Mouse (Mus musculus) midbrain, embryonic 14.5 days (tissue): ENCODE measurements around the gene AA986860. TPM values are rescaled to one million over a fixed set of nuclear protein-coding genes. Genes with fewer than 3 reads are reported as not detected.

Experiments
- ATAC-seq: fragments of 200-750 bp; cut with Nextera tagmentation; 2 replicates; pipeline ENCODE4 v1.8.0; 2017; ENCODE audit warnings: moderate number of reproducible peaks, moderate library complexity; ENCODE audit not compliant: low FRiP score, low TSS enrichment
- DNase-seq: peaks from one replicate; pipeline ENCODE4 v3.0.0-alpha.2; 2015
- H3K27ac ChIP-seq: fragments of 300-500 bp; sonication (generic); replicated peaks from 2 replicates; pipeline ENCODE4 v1.5.1; 2014; ENCODE audit warnings: mild to moderate bottlenecking, low read depth, low read length, moderate library complexity
- H3K27me3 ChIP-seq: fragments of 300-500 bp; sonication (generic); 2 replicates; pipeline ENCODE4 v1.6.1; 2014; ENCODE audit warnings: low read length, control low read depth, mixed read lengths; ENCODE audit not compliant: control insufficient read depth, insufficient read depth
- H3K36me3 ChIP-seq: fragments of 300-500 bp; sonication (generic); 2 replicates; pipeline ENCODE4 v1.6.1; 2014; ENCODE audit warnings: low read length, control low read depth; ENCODE audit not compliant: control insufficient read depth, insufficient read depth
- H3K4me1 ChIP-seq: fragments of 300-500 bp; sonication (generic); 2 replicates; pipeline ENCODE4 v1.6.1; 2014; ENCODE audit warnings: mild to moderate bottlenecking, antibody characterized with exemption, low read length, control low read depth; ENCODE audit not compliant: control insufficient read depth, insufficient read depth
- H3K4me2 ChIP-seq: fragments of 300-500 bp; sonication (generic); 2 replicates; pipeline ENCODE4 v1.6.1; 2014; ENCODE audit warnings: mild to moderate bottlenecking, low read length, moderate library complexity
- H3K4me3 ChIP-seq: fragments of 300-500 bp; sonication (generic); replicated peaks from 2 replicates; pipeline ENCODE4 v1.5.1; 2014; ENCODE audit warnings: low read depth, low read length
- H3K9ac ChIP-seq: fragments of 300-500 bp; sonication (generic); replicated peaks from 2 replicates; pipeline ENCODE4 v1.6.1; 2014; ENCODE audit warnings: mild to moderate bottlenecking, low read length, moderate library complexity
- H3K9me3 ChIP-seq: fragments of 300-500 bp; sonication (generic); 2 replicates; pipeline ENCODE4 v1.6.1; 2016; ENCODE audit warnings: low read length, control low read depth, mixed read lengths; ENCODE audit not compliant: control insufficient read depth
- WGBS: fragments of 180-500 bp; shearing (Covaris S2); extraction: QIAGEN DNeasy Blood & Tissue Kit; methylation state at CpG from one replicate; pipeline ENCODE4 v1.1.7; 2014; 5-methylcytosine and 5-hydroxymethylcytosine counted together
- polyA plus RNA-seq: library from polyadenylated mRNA; unstranded; fragments of >200 nt; fragmentation: Nextera tagmentation; extraction: Ambion mirVana; gene quantifications from 2 replicates; pipeline ENCODE4 v1.2.1, GENCODE M21; 2014

AA986860 gene
- polyA plus RNA-seq, 1 experiment from 2014 or later, result 0.18 TPM

DNA sequence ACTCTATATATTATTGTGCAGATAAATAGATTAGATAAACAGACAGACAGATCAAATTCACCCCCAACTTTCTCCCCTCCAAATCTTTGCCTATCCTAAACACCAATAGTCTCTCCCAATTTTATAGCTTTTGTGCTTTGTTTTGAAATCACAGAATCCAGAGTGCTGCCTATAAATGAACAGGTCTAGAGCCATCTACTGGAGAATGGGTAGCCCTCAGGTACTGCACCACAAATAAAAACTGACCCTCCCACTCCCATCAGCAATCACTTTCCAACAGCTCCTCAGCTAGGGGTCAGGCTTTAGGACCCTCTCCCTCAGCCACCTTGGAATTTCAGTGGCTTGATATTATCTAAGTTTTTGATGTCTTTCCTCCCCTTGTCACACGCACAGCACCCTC is 44.9 kb downstream of the AA986860 start:
- 69% methylated on average over 1 of the region's 1 CpGs for WGBS
- Histone ChIP-seq H3K9me3 (no peaks in the 10 kb centered on the region), H3K4me3 (no peak overlapping the region), H3K9ac (no peak overlapping the region), H3K27ac (no peak overlapping the region), H3K4me1 (no peaks in the 10 kb centered on the region), H3K4me2 (no peak overlapping the region), H3K27me3 (no peaks in the 10 kb centered on the region), H3K36me3 (no peaks in the 10 kb centered on the region)
- no peak for ATAC-seq
- no peak for DNase-seq

DNA sequence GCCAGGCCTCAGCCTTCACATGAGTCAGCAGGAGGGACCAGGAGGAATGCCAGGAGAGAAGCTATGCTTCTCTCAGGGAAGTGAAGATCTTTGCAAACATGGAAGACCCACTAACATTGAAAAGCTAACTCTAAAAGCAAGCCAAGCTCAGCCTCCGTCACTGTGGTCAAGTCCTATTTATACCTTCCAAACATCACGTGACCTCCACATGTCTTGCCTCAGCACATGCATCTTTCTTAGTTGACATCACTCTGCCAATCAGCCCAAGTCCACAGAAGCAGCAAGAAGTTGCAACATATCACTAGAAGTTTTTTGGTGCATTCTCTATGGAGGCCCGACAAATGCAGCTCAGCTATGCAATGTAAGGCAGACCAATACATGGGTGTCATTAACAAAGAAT is 48.1 kb downstream of the AA986860 start:
- ATAC-seq, result no peak
- Histone ChIP-seq H3K4me1 (no peaks in the 10 kb centered on the region), H3K9me3 (no peaks in the 10 kb centered on the region), H3K36me3 (no peaks in the 10 kb centered on the region), H3K4me2 (no peak overlapping the region), H3K27me3 (no peaks in the 10 kb centered on the region), H3K9ac (no peak overlapping the region), H3K4me3 (no peak overlapping the region), H3K27ac (no peak overlapping the region)
- DNase-seq, result no peak
- WGBS, result 88% methylated on average over 3 of the region's 3 CpGs

GRCm38 (mm10) chr1:130784054-130784453 is 52.3 kb downstream of the AA986860 start:
- no peak overlapping the region for H3K9ac ChIP-seq
- no peak overlapping the region for H3K4me2 ChIP-seq
- DNase-seq, result peak; percentile 57
- H3K4me1 ChIP-seq, result no peaks in the 10 kb centered on the region
- ATAC-seq, result no peak
- no peaks in the 10 kb centered on the region for H3K9me3 ChIP-seq
- no peaks in the 10 kb centered on the region for H3K27me3 ChIP-seq
- 30% methylated on average over 4 of the region's 4 CpGs for WGBS
- no peaks in the 10 kb centered on the region for H3K36me3 ChIP-seq
- H3K4me3 ChIP-seq, result no peak overlapping the region
- no peak overlapping the region for H3K27ac ChIP-seq

DNA sequence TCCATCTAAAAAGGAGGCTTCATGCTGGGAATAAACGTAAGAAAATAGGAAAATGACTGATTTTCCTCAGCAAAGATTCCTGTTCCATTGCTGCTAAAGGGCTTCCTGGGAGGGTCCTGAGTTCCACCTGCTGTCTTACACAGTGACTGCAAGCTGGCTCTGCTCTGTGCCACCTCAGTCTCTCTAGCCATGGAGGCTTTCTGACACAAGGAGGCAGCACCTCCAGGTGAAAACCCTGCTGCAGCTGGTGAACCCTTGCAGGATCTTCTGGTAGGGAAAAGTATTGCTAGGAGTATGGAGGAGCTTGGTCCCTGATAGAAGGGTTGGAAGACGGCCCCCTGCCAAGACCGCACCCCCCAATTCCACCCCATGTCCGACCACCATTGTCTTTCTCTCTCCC is 55.2 kb downstream of the AA986860 start:
- ATAC-seq (no peak), DNase-seq (no peak)
- Histone ChIP-seq H3K27ac (no peak overlapping the region), H3K36me3 (no peaks in the 10 kb centered on the region), H3K4me2 (no peak overlapping the region), H3K4me1 (no peaks in the 10 kb centered on the region), H3K9me3 (peaks cover 5% of the 10 kb centered on the region), H3K9ac (no peak overlapping the region), H3K27me3 (no peaks in the 10 kb centered on the region), H3K4me3 (no peak overlapping the region)
- 47% methylated on average over 4 of the region's 4 CpGs for WGBS

DNA sequence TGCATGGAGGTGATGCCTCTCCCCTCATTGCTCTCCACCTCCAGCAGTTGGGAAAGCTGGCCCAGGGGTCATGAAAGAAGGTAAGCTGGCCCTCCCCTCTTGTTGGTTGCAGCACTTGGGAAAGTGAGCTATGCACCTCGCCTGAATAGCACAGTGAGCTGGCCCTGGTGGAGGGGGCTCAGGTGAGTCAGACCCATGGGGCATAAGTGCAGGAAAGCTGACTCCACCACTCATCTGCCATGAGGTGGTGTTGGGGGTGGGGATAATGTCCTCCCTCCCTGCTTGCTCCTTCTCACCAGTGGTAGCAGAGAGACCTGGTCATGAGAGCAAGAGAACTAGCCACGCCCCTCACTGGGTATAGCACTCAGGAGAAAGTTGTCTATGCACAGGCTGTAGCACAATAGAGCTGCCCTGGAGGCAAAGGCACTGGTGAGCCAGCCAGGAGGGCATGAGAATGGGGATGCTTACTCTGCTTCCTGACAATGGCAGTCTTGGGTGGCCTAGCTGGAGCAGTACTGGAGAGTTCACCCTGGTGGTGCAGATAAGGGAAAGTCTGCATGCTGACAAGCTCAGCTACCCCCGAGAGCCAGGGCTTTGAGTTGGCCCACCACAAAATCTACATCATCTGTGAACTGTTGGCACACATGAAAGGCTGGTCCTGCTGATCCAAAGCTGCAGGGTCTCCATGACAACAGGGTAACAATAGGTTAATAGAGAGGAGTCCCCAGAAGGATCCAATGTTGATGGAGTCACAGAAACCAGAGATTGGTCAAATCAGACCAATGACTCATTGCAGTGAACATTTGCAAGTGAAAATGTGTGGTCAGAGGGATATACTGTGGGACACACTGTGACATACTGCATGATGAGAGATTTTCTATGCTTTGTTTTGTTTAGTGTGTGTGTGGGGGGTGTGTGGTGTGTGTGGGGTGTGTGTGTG is 58.0 kb downstream of the AA986860 start:
- H3K4me1 ChIP-seq, result no peaks in the 10 kb centered on the region
- 46% methylated on average over 3 of the region's 3 CpGs for WGBS
- H3K4me3 ChIP-seq, result no peak overlapping the region
- DNase-seq (peak; percentile 23), ATAC-seq (peak; percentile 34; the same call in 1 of the 2 replicates)
- no peak overlapping the region for H3K27ac ChIP-seq
- no peak overlapping the region for H3K4me2 ChIP-seq
- no peaks in the 10 kb centered on the region for H3K27me3 ChIP-seq
- H3K9ac ChIP-seq, result no peak overlapping the region
- peaks cover 8% of the 10 kb centered on the region for H3K9me3 ChIP-seq
- H3K36me3 ChIP-seq, result no peaks in the 10 kb centered on the region

Other genes starting within 250 kb of the AA986860 start
- not detected in 2 replicates for gene Zp3r, start 102.4 kb upstream of the AA986860 start, polyA plus RNA-seq
- gene C4bp, start 70.3 kb upstream of the AA986860 start, polyA plus RNA-seq, result 0.16 TPM in 1 of 2 replicates, not detected in the other
- not detected in 2 replicates for gene Gm29427, start 16.2 kb upstream of the AA986860 start, polyA plus RNA-seq
- 14.7 and 15.4 TPM in 2 replicates for gene Yod1, start 14.6 kb upstream of the AA986860 start, polyA plus RNA-seq
- 21.9 and 24.8 TPM in 2 replicates for gene Pfkfb2, start 2.7 kb upstream of the AA986860 start, polyA plus RNA-seq
- not detected in 2 replicates for gene Fcamr, start 68.9 kb downstream of the AA986860 start, polyA plus RNA-seq
- not detected in 2 replicates for gene Pigr, start 94.7 kb downstream of the AA986860 start, polyA plus RNA-seq
- not detected in 2 replicates for gene Fcmr, start 133.7 kb downstream of the AA986860 start, polyA plus RNA-seq
- gene Il24, start 155.5 kb downstream of the AA986860 start, polyA plus RNA-seq, result not detected in 2 replicates
- gene Il20, start 179.5 kb downstream of the AA986860 start, polyA plus RNA-seq, result not detected in 2 replicates
- not detected in 2 replicates for gene Il19, start 208.1 kb downstream of the AA986860 start, polyA plus RNA-seq